Mouse (Mus musculus) forebrain, embryonic 15.5 days (tissue): Measurements from ENCODE around the gene Bbs9. TPM values are rescaled to one million over a fixed set of nuclear protein-coding genes. Genes with fewer than 3 reads are reported as not detected.

ENCODE experiments used
- ATAC-seq: fragments of 200-750 bp; cut with Nextera tagmentation; replicated peaks from 2 replicates; pipeline ENCODE4 v1.8.0; 2017; ENCODE audit warnings: mild to moderate bottlenecking, moderate TSS enrichment, moderate library complexity
- H3K27ac ChIP-seq: fragments of 300-500 bp; sonication (generic); replicated peaks from 2 replicates; pipeline ENCODE4 v1.5.1; 2015; ENCODE audit warnings: mild to moderate bottlenecking, inconsistent platforms
- H3K27me3 ChIP-seq: fragments of 300-500 bp; sonication (generic); 2 replicates; pipeline ENCODE4 v1.6.1; 2015; ENCODE audit warnings: inconsistent platforms
- H3K36me3 ChIP-seq: fragments of 300-500 bp; sonication (generic); 2 replicates; pipeline ENCODE4 v1.6.1; 2015; ENCODE audit warnings: mild to moderate bottlenecking, inconsistent platforms
- H3K4me1 ChIP-seq: fragments of 300-500 bp; sonication (generic); 2 replicates; pipeline ENCODE4 v1.6.1; 2015; ENCODE audit warnings: inconsistent platforms
- H3K4me2 ChIP-seq: fragments of 300-500 bp; sonication (generic); replicated peaks from 2 replicates; pipeline ENCODE4 v1.6.1; 2015; ENCODE audit warnings: mild to moderate bottlenecking, inconsistent platforms
- H3K4me3 ChIP-seq: fragments of 300-500 bp; sonication (generic); 2 replicates; pipeline ENCODE4 v1.5.1; 2015; ENCODE audit warnings: mild to moderate bottlenecking, inconsistent platforms
- H3K9ac ChIP-seq: fragments of 300-500 bp; sonication (generic); replicated peaks from 2 replicates; pipeline ENCODE4 v1.6.1; 2015; ENCODE audit warnings: mild to moderate bottlenecking, inconsistent platforms
- H3K9me3 ChIP-seq: fragments of 300-500 bp; sonication (generic); 2 replicates; pipeline ENCODE4 v1.6.1; 2016; ENCODE audit warnings: inconsistent platforms
- WGBS: fragments of 180-500 bp; shearing (Covaris S2); methylation state at CpG from one replicate; pipeline ENCODE4 v1.1.7; 2015; ENCODE audit warnings: mixed read lengths; 5-methylcytosine and 5-hydroxymethylcytosine counted together
- polyA plus RNA-seq: library from polyadenylated mRNA; unstranded; fragments of >200 nt; fragmentation: Nextera tagmentation; extraction: Ambion mirVana; gene quantifications from 2 replicates; pipeline ENCODE4 v1.2.1, GENCODE M21; 2015

Bbs9 gene
- polyA plus RNA-seq, 1 experiment from 2014 or later: 20.8 TPM

DNA sequence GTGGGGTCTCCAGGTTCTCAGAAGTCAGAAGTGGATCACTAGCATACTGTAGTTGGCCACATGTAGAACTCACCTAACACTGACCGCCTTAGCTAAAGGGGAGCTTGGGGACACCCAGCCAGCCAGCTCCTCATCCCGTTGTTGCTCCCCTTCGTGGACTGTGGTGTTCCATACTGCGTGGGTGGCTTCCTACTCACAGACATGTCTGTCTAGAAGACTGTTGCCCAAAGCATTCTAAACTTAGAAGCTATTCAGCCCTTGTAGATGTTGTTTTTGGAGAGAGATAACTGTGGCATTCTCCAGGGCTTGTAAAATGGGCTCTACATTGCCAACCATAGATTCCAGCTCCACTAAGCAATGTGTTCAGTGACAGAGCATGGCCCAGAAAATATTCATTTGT lies 310.5 kb downstream of the Bbs9 start:
- H3K27me3 ChIP-seq: no peaks in the 10 kb centered on the region
- WGBS: 94% methylated on average over 4 of the region's 4 CpGs
- H3K4me2 ChIP-seq: no peak overlapping the region
- no peak overlapping the region for H3K27ac ChIP-seq
- no peak for ATAC-seq
- H3K9me3 ChIP-seq: no peaks in the 10 kb centered on the region
- H3K9ac ChIP-seq: no peak overlapping the region
- H3K4me1 ChIP-seq: no peaks in the 10 kb centered on the region
- H3K4me3 ChIP-seq: no peak overlapping the region
- H3K36me3 ChIP-seq: no peaks in the 10 kb centered on the region

DNA sequence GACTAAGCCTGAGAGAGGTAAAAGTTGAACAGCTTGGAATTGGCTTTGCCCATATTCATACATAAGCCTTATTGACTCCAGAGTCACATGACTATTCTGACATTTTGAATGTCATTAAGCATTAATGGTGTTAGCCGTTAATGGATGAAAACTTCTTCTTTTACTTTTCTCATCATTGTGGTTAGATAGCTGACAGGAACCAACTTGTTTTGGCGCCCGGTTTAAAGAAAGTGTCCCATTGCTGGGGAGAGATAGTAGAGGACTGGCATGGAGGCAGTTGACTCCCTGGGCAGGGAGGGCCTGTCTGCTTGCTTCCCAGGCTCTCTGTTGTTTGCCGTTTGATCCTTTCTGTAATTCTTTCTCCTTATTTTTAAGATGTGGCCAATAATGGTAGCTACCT lies 312.9 kb downstream of the Bbs9 start:
- WGBS: 93% methylated on average over 4 of the region's 4 CpGs
- Histone ChIP-seq H3K9me3 (no peaks in the 10 kb centered on the region), H3K36me3 (no peaks in the 10 kb centered on the region), H3K4me3 (no peak overlapping the region), H3K4me2 (no peak overlapping the region), H3K27ac (no peak overlapping the region), H3K4me1 (0 out of 2 replicates have a peak, but pooled peaks cover 7% of the 10 kb centered on the region), H3K9ac (no peak overlapping the region), H3K27me3 (no peaks in the 10 kb centered on the region)
- ATAC-seq: no peak

DNA sequence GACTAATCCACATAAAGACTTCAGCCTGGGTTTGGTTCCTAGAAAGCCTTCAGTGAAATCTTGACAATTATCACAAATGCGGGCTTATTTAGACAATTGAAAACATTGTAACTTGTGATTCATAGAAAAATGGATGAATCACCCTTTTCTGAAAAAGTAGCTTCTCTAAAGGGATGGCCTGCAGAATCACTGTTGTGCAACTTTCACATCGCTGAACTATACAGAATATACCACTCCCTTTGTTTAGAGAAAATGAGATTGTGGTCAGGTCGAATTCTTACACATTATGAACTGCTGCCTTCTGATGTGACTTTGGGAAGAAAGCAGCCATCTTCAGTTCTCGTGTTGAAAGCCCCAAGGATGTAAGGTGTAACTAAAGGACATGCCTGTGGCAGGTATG lies 313.3 kb downstream of the Bbs9 start:
- Histone ChIP-seq H3K9ac (no peak overlapping the region), H3K4me1 (0 out of 2 replicates have a peak, but pooled peaks cover 7% of the 10 kb centered on the region), H3K4me3 (no peak overlapping the region), H3K4me2 (no peak overlapping the region), H3K36me3 (no peaks in the 10 kb centered on the region), H3K27ac (no peak overlapping the region), H3K9me3 (no peaks in the 10 kb centered on the region), H3K27me3 (no peaks in the 10 kb centered on the region)
- no peak for ATAC-seq
- WGBS: 90% methylated on average over 4 of the region's 4 CpGs

DNA sequence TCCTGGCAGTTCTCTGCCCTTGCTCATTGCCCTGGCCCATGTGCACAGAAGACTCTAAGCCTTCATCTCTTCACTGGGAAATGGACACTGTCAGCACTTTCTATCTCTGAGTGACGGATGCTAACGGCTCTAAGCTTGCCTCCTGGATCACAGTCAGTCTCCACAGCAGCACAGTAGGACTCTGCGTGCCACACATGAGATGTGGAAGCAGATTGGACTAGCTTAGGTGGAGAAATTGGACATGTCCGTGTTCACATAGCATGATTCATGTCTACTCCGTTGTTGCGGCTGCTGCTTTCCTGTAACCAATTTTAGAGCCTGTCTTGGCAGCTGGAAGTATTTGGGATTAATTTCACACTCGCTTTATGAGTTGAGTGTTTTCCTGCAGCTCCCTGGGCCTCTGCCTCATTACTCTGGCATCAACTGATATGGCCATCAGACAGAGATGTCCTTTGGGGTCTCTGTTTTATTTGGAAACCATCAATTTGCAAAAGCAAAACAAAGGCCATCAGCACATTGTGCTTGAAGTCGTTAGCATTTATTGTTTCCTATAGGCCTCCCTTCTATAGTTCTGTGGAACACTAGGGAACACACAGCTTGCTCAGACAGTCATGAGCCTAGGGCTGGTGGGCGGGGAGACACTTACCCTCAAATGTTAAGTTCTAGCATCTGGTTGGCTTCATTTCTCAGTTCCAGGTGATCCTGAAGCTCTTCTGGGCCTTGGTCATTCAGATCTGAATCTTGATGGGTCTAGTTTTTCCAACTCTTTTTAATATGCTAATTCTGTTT lies 314.1 kb downstream of the Bbs9 start:
- Histone ChIP-seq H3K36me3 (no peaks in the 10 kb centered on the region), H3K4me2 (no peak overlapping the region), H3K27ac (no peak overlapping the region), H3K9me3 (no peaks in the 10 kb centered on the region), H3K27me3 (no peaks in the 10 kb centered on the region), H3K9ac (no peak overlapping the region), H3K4me1 (0 out of 2 replicates have a peak, but pooled peaks cover 7% of the 10 kb centered on the region), H3K4me3 (no peak overlapping the region)
- no peak for ATAC-seq
- WGBS: 86% methylated on average over 9 of the region's 9 CpGs

DNA sequence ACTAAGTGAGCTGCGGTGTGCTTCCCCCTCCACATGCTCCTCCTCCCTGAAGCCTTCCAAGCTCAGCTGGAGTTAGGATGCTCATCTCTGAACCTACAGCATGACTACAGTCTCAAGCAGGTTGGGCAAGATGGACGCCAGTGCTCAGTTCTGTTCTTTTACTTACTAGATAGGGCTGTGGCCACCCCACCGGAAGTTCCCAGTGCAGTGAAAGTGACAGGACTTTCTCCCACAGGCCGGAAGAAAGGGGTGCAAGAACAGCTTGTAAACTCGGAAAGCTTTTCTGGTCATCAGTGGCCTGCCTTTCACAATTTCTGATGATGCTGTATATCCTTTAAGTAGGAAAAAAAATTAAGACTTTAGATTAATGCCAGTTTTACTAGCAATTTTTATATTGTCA lies 315.7 kb downstream of the Bbs9 start:
- H3K4me2 ChIP-seq: no peak overlapping the region
- 92% methylated on average over 5 of the region's 5 CpGs for WGBS
- no peaks in the 10 kb centered on the region for H3K9me3 ChIP-seq
- no peak overlapping the region for H3K9ac ChIP-seq
- H3K4me3 ChIP-seq: no peak overlapping the region
- H3K36me3 ChIP-seq: no peaks in the 10 kb centered on the region
- H3K27me3 ChIP-seq: no peaks in the 10 kb centered on the region
- no peak overlapping the region for H3K27ac ChIP-seq
- no peak for ATAC-seq
- 0 out of 2 replicates have a peak, but pooled peaks cover 7% of the 10 kb centered on the region for H3K4me1 ChIP-seq

DNA sequence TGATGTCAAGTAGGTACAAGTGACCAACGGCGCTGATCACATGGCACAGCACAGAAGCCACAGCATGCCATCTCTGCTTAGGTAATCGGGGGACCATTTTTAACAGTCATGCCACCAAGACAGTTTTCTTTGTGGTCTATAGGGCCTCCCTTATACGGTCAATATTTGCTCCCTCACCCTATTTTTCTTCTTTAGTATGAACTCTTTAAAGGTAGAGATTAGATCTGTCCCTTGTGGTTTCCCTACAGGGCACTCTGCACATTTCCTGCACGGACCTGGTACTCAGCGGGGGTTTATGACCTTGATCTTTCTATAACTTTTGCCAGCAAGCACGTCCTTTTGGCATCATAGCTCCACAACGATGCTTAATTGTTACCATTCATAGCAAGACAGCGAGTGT lies 316.2 kb downstream of the Bbs9 start:
- Histone ChIP-seq H3K4me1 (0 out of 2 replicates have a peak, but pooled peaks cover 7% of the 10 kb centered on the region), H3K9me3 (no peaks in the 10 kb centered on the region), H3K9ac (no peak overlapping the region), H3K27me3 (no peaks in the 10 kb centered on the region), H3K4me2 (no peak overlapping the region), H3K27ac (no peak overlapping the region), H3K36me3 (no peaks in the 10 kb centered on the region), H3K4me3 (no peak overlapping the region)
- ATAC-seq: no peak
- whole genome bisulfite sequencing: 84% methylated on average over 9 of the region's 9 CpGs

DNA sequence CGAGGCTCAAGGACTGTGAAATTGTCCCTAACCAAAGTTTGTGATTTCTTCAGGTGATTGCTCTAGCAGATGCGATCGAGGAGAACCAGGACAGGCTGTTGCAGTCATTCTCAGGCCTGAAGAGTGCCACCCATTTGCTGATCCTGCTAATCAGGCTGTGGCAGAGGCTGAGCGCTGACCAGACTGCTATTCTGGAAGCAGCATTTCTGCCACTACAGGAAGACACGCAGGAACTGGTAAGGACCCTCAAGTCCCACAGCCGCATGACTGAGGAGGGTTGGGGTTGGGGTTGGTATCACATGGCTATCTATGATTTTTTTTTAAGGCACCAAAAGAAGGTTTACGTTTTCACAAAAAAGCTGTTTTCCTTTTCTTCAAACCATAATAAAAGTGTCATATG lies 318.2 kb downstream of the Bbs9 start:
- WGBS: 85% methylated on average over 7 of the region's 7 CpGs
- Histone ChIP-seq H3K9me3 (no peaks in the 10 kb centered on the region), H3K4me1 (0 out of 2 replicates have a peak, but pooled peaks cover 7% of the 10 kb centered on the region)

DNA sequence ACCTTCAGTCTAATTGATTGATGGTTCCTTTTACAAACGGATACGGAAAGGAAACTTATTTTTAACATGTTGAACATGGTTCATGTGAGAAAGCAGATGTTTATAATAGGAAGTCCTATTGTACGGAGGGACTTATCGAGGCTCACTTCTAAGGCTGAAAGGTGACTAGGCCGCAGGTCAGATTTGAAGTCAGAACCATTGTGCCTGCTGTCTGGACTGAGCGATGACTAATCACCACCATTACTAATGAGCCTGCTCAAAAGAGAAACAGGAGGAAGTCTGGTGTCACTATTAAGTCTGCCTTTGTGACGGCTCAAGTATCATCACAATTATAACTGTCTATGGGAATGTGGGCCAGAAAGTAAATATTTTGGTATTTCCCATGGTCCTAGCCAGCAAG lies 325.2 kb downstream of the Bbs9 start:
- H3K9ac ChIP-seq: no peak overlapping the region
- no peaks in the 10 kb centered on the region for H3K27me3 ChIP-seq
- H3K36me3 ChIP-seq: no peaks in the 10 kb centered on the region
- H3K4me2 ChIP-seq: no peak overlapping the region
- no peak overlapping the region for H3K27ac ChIP-seq
- ATAC-seq: no peak
- WGBS: 87% methylated on average over 7 of the region's 7 CpGs
- H3K9me3 ChIP-seq: no peaks in the 10 kb centered on the region
- no peak overlapping the region for H3K4me3 ChIP-seq
- H3K4me1 ChIP-seq: no peaks in the 10 kb centered on the region

More for the DNA sequence above, 318.2 kb downstream of the Bbs9 start:
- no peak overlapping the region for H3K4me2 ChIP-seq
- no peaks in the 10 kb centered on the region for H3K27me3 ChIP-seq
- H3K9ac ChIP-seq: no peak overlapping the region
- ATAC-seq: no peak
- no peak overlapping the region for H3K27ac ChIP-seq
- H3K4me3 ChIP-seq: no peak overlapping the region
- H3K36me3 ChIP-seq: no peaks in the 10 kb centered on the region

DNA sequence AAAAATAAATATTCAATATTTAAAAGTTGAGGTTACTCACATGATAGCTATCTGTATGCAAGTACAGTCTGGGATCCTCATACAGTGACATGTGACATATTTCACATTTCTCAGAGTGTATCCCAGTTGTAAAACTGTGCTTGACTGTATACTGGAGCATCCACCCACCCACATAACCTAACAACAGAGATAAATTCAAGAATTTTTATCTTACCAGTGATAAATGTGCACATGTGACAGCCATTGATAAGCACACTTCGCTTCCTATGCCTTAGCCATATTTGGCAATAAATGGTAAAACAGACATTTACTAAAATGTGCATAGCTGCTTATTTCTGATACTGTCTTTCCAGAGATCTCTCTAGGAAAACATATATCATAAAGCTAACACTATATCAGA lies 330.5 kb downstream of the Bbs9 start:
- WGBS: 85% methylated on average over 1 of the region's 1 CpGs
- no peaks in the 10 kb centered on the region for H3K36me3 ChIP-seq
- no peak overlapping the region for H3K4me2 ChIP-seq
- H3K27ac ChIP-seq: no peak overlapping the region
- no peak overlapping the region for H3K9ac ChIP-seq
- no peaks in the 10 kb centered on the region for H3K9me3 ChIP-seq
- no peaks in the 10 kb centered on the region for H3K27me3 ChIP-seq
- no peak overlapping the region for H3K4me3 ChIP-seq
- no peaks in the 10 kb centered on the region for H3K4me1 ChIP-seq
- ATAC-seq: no peak

DNA sequence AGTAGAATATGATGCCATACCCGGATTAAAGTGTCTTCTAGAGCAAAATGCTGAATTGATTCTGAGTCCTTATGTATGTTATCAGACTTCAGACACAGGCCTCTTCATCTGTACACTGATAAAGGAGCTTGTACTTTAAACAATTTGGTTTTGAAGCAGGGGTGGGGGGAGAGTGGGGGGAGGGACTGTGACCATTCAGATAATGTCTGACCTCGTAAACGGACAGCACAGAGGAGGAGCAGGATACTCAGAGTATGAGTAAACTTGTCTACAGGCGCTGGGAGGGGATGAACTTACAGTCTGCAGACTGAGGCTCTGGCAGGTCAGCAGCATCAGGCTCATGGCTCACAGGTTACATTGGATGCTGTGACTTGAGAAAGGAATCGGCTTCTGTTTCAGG lies 331.0 kb downstream of the Bbs9 start:
- no peak overlapping the region for H3K4me3 ChIP-seq
- no peaks in the 10 kb centered on the region for H3K9me3 ChIP-seq
- H3K27me3 ChIP-seq: no peaks in the 10 kb centered on the region
- WGBS: 81% methylated on average over 5 of the region's 5 CpGs
- H3K27ac ChIP-seq: no peak overlapping the region
- no peak overlapping the region for H3K9ac ChIP-seq
- no peaks in the 10 kb centered on the region for H3K36me3 ChIP-seq
- no peak overlapping the region for H3K4me2 ChIP-seq
- H3K4me1 ChIP-seq: no peaks in the 10 kb centered on the region
- ATAC-seq: no peak

DNA sequence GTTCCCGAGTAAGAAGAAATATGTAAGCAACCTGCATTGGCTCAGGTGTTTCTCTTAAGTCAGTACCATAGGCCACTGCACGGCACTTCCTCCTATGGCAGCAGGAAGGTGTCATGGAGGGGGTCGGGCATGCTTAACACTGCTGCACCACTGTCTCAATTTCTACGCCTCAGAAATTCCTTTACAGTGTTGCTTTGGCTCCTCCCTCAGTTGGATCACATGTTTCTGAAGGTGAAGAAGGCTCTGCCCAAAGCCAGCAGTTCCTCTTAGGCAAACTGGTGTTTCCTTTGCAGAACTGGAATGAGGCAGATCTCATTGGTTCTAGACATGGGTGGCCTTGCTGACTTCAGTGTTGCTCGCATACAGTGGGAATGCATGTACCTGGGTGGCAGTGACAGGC lies 332.2 kb downstream of the Bbs9 start:
- WGBS: 83% methylated on average over 5 of the region's 5 CpGs
- Histone ChIP-seq H3K9me3 (no peaks in the 10 kb centered on the region), H3K27me3 (no peaks in the 10 kb centered on the region), H3K4me1 (no peaks in the 10 kb centered on the region), H3K9ac (no peak overlapping the region), H3K27ac (no peak overlapping the region), H3K36me3 (no peaks in the 10 kb centered on the region), H3K4me2 (no peak overlapping the region), H3K4me3 (no peak overlapping the region)
- no peak for ATAC-seq

DNA sequence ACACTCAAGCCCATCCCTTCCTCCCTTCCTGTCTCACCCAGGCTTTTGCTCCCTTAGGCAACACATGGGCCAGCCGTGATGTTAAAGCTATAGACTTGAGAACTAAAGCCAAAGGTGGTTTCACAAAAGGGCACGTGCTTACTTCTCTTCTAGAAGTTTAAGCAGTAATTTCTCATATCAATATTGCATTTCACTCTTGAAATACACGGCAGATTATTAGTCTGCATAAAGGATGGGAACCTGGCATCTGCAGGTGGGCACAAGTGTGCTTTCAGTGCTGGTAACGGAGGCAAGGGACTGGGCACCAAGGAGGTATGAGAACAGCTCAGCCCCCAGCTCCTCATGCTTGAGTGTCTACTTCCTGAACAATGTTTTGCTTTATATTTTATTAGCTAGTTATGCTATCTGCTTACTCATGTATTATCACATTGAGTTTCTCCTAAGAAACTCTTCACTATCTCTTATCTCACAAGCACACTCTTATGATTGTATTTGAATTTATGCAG lies 334.2 kb downstream of the Bbs9 start:
- Histone ChIP-seq H3K4me3 (no peak overlapping the region), H3K9me3 (no peaks in the 10 kb centered on the region), H3K36me3 (no peaks in the 10 kb centered on the region), H3K27ac (no peak overlapping the region), H3K9ac (no peak overlapping the region), H3K27me3 (no peaks in the 10 kb centered on the region), H3K4me2 (no peak overlapping the region), H3K4me1 (no peaks in the 10 kb centered on the region)
- 88% methylated on average over 4 of the region's 4 CpGs for WGBS
- no peak for ATAC-seq

DNA sequence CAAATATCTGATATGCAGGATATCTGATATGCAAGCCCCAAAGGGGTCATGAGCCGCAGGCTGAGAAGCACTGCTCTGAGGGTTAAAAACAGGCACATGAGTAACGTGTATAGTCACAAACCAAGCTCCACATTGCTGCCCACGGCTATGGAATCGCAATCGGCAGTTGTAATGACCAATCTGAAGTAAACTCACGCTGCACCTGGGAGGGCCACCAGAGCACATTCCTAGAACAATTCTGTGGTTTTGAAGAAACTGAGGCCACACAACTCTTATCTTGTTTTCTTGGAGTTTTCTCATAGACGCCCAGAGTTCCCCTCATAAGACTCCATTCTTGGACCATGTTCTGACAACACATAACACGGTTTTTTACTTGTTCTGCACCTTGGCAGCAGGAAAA lies 334.9 kb downstream of the Bbs9 start:
- WGBS: 91% methylated on average over 8 of the region's 8 CpGs
- Histone ChIP-seq H3K36me3 (no peaks in the 10 kb centered on the region), H3K4me3 (no peak overlapping the region), H3K9ac (no peak overlapping the region), H3K4me1 (no peaks in the 10 kb centered on the region), H3K27ac (no peak overlapping the region), H3K4me2 (no peak overlapping the region), H3K9me3 (no peaks in the 10 kb centered on the region), H3K27me3 (no peaks in the 10 kb centered on the region)
- ATAC-seq: no peak
